Mouse (Mus musculus) small intestine, adult 2 months (tissue): ENCODE measurements around the gene Pmf1.
"Not testable (repeated sequence)": the region's sequence is repeated elsewhere in the genome, so short reads cannot be mapped to it uniquely, and the experiment has no call there.

ENCODE experiments used
- CTCF ChIP-seq: fragments of 200-500 bp; IDR thresholded peaks from 2 replicates; pipeline ENCODE4 v1.5.1; 2012; ENCODE audit warnings: low read depth, mild to moderate bottlenecking, control low read depth, inconsistent platforms, low read length, moderate library complexity, mixed read lengths; ENCODE audit not compliant: insufficient replicate concordance, insufficient read length; ENCODE audit errors: extremely low read depth
- POLR2A ChIP-seq: fragments of 200-500 bp; IDR thresholded peaks from 2 replicates; pipeline ENCODE4 v1.6.1; 2012; ENCODE audit warnings: low read depth, mild to moderate bottlenecking, control low read depth, inconsistent platforms, low read length, moderate library complexity

DNA sequence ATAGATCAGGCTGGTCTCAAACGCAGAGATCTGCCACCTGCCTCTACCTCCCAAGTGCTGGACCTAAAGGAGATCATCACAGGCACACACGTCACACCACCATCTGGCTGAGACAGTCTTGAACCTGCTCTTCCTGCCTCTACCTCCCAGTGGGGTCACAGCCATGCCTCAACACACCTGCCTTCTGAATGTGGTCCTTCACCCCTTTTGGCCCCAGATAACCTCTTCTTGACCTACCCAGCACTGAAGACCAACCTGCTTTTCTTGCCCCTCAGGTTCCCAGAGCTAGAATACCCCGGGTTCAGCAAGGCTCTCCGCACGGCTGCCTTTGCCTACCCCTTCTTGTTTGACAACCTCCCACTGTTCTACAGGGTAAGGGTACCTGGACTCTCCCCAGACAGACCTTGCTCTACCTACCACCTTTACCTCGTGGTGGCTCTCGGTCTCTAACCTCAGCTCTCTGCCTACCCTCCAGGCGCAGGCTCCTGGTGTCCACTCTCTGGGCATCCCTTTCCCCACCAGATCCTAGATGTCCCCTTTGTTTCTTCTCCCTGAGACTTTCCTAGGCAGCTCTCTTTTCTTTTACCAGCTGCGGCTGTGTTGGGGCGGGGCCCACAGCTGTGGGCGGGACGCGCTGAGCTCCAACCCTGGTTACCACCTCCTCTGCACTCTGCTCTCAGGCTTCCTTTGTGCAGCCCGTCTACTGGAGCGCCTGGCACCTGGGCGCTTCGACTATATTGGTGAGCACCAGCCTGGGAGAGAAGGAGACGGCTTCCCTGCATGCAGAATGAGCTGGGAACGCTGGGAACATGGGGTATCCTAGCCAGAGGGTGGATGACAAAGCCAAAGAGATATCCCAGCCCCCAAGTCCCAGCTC, 34.1 kb downstream of the Pmf1 start:
- TF ChIP-seq POLR2A, CTCF: not testable (repeated sequence)
